Mouse (Mus musculus): ENCODE measurements around the gene BC067074.

DNA sequence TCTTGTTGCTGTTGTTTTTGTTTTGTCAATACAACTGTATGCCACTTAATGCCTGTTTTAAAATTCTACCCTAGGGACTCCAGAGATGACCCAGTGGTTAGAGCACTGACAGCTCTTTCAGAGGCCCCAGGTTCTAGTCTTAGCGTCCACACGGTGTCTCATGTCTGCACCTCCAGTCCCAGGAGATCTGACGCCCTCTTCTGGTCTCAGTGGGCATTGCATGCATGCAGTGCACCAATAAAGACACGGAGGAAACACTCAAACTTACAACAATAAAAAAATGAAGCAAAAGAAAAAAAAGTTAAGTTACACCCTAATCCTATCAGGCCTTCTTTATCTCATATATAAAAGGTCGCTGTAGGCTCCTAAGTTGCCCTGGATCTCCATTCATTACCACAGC, 35.8 kb upstream of the BC067074 start:
- TF ChIP-seq CTCF (IDR thresholded peaks at IDR 0.05; ENCODE audit: control insufficient read depth, insufficient read depth, low read length) (peak; percentile 40; the same call in 1 of the 2 replicates), POLR2A (IDR thresholded peaks at IDR 0.05; ENCODE audit: borderline replicate concordance, control insufficient read depth, low read depth, low read length) (no peak)

Data from bone marrow, adult 2 months (tissue).